Mouse (Mus musculus): Measurements from ENCODE around the gene Ccdc162.

The Ccdc162 gene

GRCm38 (mm10) chr10:41716029-41716897 is at the start of gene Ccdc162:
Gene Ccdc162, minus strand, starts transcription at chr10:41716634.
- DNase-seq (ENCODE audit: low spot score): no peak

GRCm38 (mm10) chr10:41765586-41765985 is 49.2 kb upstream of the Ccdc162 start:
- DNase-seq (ENCODE audit: low spot score): peak; percentile 53

- peak; percentile 36 for DNase-seq (ENCODE audit: low spot score)
Observed at GRCm38 (mm10) chr10:41763741-41764385, 47.4 kb upstream of the Ccdc162 start.

- DNase-seq (ENCODE audit: low spot score): no peak
Observed at GRCm38 (mm10) chr10:41760866-41761265, 44.4 kb upstream of the Ccdc162 start.

GRCm38 (mm10) chr10:41758041-41758440 is 41.6 kb upstream of the Ccdc162 start:
- no peak for DNase-seq (ENCODE audit: low spot score)

- no peak for DNase-seq (ENCODE audit: low spot score)
Observed at GRCm38 (mm10) chr10:41757226-41757625, 40.8 kb upstream of the Ccdc162 start.

GRCm38 (mm10) chr10:41751867-41752480 is 35.5 kb upstream of the Ccdc162 start:
- no peak for DNase-seq (ENCODE audit: low spot score)

- DNase-seq (ENCODE audit: low spot score): no peak
Observed at GRCm38 (mm10) chr10:41749306-41749705, 32.9 kb upstream of the Ccdc162 start.

- DNase-seq (ENCODE audit: low spot score): no peak
Observed at GRCm38 (mm10) chr10:41746554-41746953, 30.1 kb upstream of the Ccdc162 start.

GRCm38 (mm10) chr10:41744006-41744405 is 27.6 kb upstream of the Ccdc162 start:
- DNase-seq (ENCODE audit: low spot score): no peak

- no peak for DNase-seq (ENCODE audit: low spot score)
Observed at GRCm38 (mm10) chr10:41740221-41740620, 23.8 kb upstream of the Ccdc162 start.

- no peak for DNase-seq (ENCODE audit: low spot score)
Observed at GRCm38 (mm10) chr10:41737245-41737644, 20.8 kb upstream of the Ccdc162 start.

GRCm38 (mm10) chr10:41735398-41735797 is 19.0 kb upstream of the Ccdc162 start:
- DNase-seq (ENCODE audit: low spot score): no peak

GRCm38 (mm10) chr10:41733214-41733613 is 16.8 kb upstream of the Ccdc162 start:
- DNase-seq (ENCODE audit: low spot score): no peak

- no peak for DNase-seq (ENCODE audit: low spot score)
Observed at GRCm38 (mm10) chr10:41731932-41732331, 15.5 kb upstream of the Ccdc162 start.

GRCm38 (mm10) chr10:41730746-41731145 is 14.3 kb upstream of the Ccdc162 start:
- DNase-seq (ENCODE audit: low spot score): no peak

- no peak for DNase-seq (ENCODE audit: low spot score)
Observed at GRCm38 (mm10) chr10:41726215-41726614, 9.8 kb upstream of the Ccdc162 start.

- no peak for DNase-seq (ENCODE audit: low spot score)
Observed at GRCm38 (mm10) chr10:41719587-41719986, 3.2 kb upstream of the Ccdc162 start.

- DNase-seq (ENCODE audit: low spot score): no peak
Observed at GRCm38 (mm10) chr10:41715557-41715956, 877 bp downstream of the Ccdc162 start.

GRCm38 (mm10) chr10:41711467-41711866 is 5.0 kb downstream of the Ccdc162 start:
- DNase-seq (ENCODE audit: low spot score): no peak

- no peak for DNase-seq (ENCODE audit: low spot score)
Observed at GRCm38 (mm10) chr10:41710773-41711172, 5.7 kb downstream of the Ccdc162 start.

GRCm38 (mm10) chr10:41709341-41709740 is 7.1 kb downstream of the Ccdc162 start:
- no peak for DNase-seq (ENCODE audit: low spot score)

- DNase-seq (ENCODE audit: low spot score): no peak
Observed at GRCm38 (mm10) chr10:41699669-41700068, 16.8 kb downstream of the Ccdc162 start.
